Mouse (Mus musculus) liver, embryonic 14.5 days (tissue): Measurements from ENCODE around the gene Klhdc8b. TPM values are rescaled to one million over a fixed set of nuclear protein-coding genes. Genes with fewer than 3 reads are reported as not detected.

Experiments
- ATAC-seq: fragments of 200-750 bp; cut with Nextera tagmentation; 2 replicates; pipeline ENCODE4 v1.8.0; 2017; ENCODE audit warnings: moderate number of reproducible peaks, mild to moderate bottlenecking, moderate library complexity; ENCODE audit not compliant: insufficient read depth
- DNase-seq, 3 experiments: peaks; one replicate each; pipeline ENCODE4 v3.0.0-alpha.2; 2012 to 2013; ENCODE audit warnings: low read depth in 3 of 3, low spot score in 3 of 3
- H3K27ac ChIP-seq: fragments of 300-500 bp; sonication (generic); 2 replicates; pipeline ENCODE4 v1.5.1; 2014; ENCODE audit warnings: moderate library complexity, mild to moderate bottlenecking, control low read depth, inconsistent platforms
- H3K27me3 ChIP-seq: fragments of 300-500 bp; sonication (generic); 2 replicates; pipeline ENCODE4 v1.6.1; 2014; ENCODE audit warnings: mild to moderate bottlenecking, low read length, moderate library complexity; ENCODE audit not compliant: control insufficient read depth, insufficient read depth
- H3K36me3 ChIP-seq: fragments of 300-500 bp; sonication (generic); replicated peaks from 2 replicates; pipeline ENCODE4 v1.6.1; 2014; ENCODE audit warnings: low read depth; ENCODE audit not compliant: control insufficient read depth, insufficient read depth
- H3K4me1 ChIP-seq, 2 experiments: fragments of 200-500 bp in 1 of 2; fragments of 300-500 bp in 1 of 2; sonication (generic) in 1 of 2; replicated peaks; 2 replicates each; pipeline ENCODE4 v1.6.1; 2012 to 2014; ENCODE audit warnings: antibody characterized with exemption in 1 of 2, inconsistent platforms in 1 of 2, low read length in 1 of 2; ENCODE audit not compliant: control insufficient read depth in 2 of 2, insufficient read depth in 2 of 2
- H3K4me2 ChIP-seq: fragments of 300-500 bp; sonication (generic); 2 replicates; pipeline ENCODE4 v1.6.1; 2014; ENCODE audit warnings: low read depth, mild to moderate bottlenecking, control low read depth, moderate library complexity
- H3K4me3 ChIP-seq, 2 experiments: fragments of 200-500 bp in 1 of 2; fragments of 300-500 bp in 1 of 2; sonication (generic) in 1 of 2; 2 replicates each; pipeline ENCODE4 v1.5.1; 2012 to 2014; ENCODE audit warnings: low read depth in 2 of 2, low read length in 2 of 2, mild to moderate bottlenecking in 2 of 2, control low read depth in 1 of 2, inconsistent platforms in 1 of 2, moderate library complexity in 1 of 2; ENCODE audit not compliant: insufficient read depth in 1 of 2
- H3K9ac ChIP-seq: fragments of 300-500 bp; sonication (generic); replicated peaks from 2 replicates; pipeline ENCODE4 v1.6.1; 2014; ENCODE audit warnings: mild to moderate bottlenecking, control low read depth, moderate library complexity
- H3K9me3 ChIP-seq: fragments of 300-500 bp; sonication (generic); 2 replicates; pipeline ENCODE4 v1.6.1; 2016; ENCODE audit warnings: low read length, mixed read lengths; ENCODE audit not compliant: control insufficient read depth
- CTCF ChIP-seq: IDR thresholded peaks from 2 replicates; pipeline ENCODE4 v1.5.1; 2016; ENCODE audit warnings: antibody characterized with exemption, low read depth, control low read depth
- EP300 ChIP-seq: IDR thresholded peaks from 2 replicates; pipeline ENCODE4 v1.6.1; 2016; ENCODE audit warnings: antibody characterized with exemption, low read depth
- WGBS: fragments of 180-500 bp; shearing (Covaris S2); extraction: QIAGEN DNeasy Blood & Tissue Kit; methylation state at CpG from one replicate; pipeline ENCODE4 v1.1.7; 2014; ENCODE audit not compliant: insufficient replicate concordance; 5-methylcytosine and 5-hydroxymethylcytosine counted together
- polyA plus RNA-seq, 2 experiments: library from polyadenylated mRNA; depleted of rRNA in 1 of 2; stranded (reverse) in 1 of 2; unstranded in 1 of 2; fragments of >200 nt; fragmentation: Nextera tagmentation in 1 of 2; extraction: Ambion mirVana in 1 of 2; gene quantifications; 2 replicates each; pipeline versions ENCODE4 v1.2.1 to v1.2.3; 2012 to 2014

Klhdc8b gene
- polyA plus RNA-seq, 2 experiments = 6.9 to 13.1 TPM

DNA sequence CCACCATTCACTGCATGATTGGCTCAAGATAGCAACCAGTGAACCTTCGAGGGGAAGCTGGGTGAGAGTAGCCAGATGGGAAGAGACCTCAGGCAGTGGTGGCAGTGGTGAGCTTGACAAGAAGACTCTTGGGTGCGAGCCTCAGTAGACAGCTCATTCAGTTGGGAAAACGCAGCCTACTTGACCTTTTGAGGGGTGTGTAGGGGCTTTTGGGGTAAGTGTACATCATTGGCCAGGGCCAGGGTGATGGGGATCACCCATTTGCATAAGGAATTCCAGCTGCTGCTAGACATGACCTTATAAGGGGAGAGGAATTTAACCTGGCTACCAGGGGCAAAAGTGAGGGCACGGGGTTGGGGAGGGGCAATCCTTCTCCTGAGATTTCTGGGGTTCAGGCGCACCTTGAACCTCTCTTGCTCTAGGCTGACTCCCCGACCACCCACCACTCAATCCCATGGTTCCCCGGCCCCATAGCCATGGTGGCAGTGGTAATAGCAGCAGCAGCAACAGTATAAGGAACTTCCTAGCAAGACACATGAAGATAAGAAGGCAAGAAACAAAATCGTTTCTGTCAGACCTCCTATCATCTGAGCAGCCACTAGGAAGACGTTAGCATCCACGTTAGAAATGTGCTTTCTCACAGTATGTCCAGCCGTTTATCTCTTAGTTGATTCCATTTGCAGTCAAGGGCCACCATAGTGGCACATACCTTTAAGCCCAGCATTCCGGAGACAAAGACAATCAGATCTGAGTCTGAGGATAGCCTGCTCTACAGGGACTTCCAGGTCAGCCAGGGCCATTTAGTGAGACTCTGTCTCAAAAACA, 5.4 kb downstream of the Klhdc8b start:
- H3K4me1 ChIP-seq = peaks cover 15 to 38% of the 10 kb centered on the region in 2 experiments
- no peak for DNase-seq

DNA sequence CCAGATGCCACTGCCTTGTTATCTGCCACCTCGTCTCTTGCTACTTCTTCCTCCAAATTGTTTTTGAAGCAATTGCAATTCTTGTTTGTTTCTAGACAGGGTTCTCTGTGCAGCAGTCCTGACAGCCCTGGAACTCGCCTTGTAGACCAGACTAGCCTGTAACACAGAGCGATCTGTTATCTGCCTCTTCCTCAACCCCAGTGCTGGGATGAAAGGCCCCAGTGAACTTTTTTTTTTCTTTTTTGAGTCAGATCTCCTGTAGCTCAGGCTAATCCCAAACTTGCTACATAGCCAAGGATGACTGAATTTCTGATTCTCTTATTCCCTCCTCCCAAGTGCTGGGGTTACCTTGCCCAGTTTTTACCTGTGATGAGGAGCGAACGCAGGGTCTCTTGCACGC, 7.0 kb downstream of the Klhdc8b start:
- peaks cover 27 to 47% of the 10 kb centered on the region in 2 experiments for H3K4me1 ChIP-seq

More for the DNA sequence above, 5.4 kb downstream of the Klhdc8b start:
- H3K27me3 ChIP-seq = no peaks in the 10 kb centered on the region
- no peak overlapping the region for H3K9ac ChIP-seq
- no peaks in the 10 kb centered on the region for H3K9me3 ChIP-seq
- no peak overlapping the region for H3K4me3 ChIP-seq
- no peak overlapping the region for H3K27ac ChIP-seq
- no peaks in the 10 kb centered on the region for H3K36me3 ChIP-seq
- TF ChIP-seq EP300 = 0 out of 2 replicates have a peak, but pooled peaks have one; percentile 16
- no peak for TF ChIP-seq CTCF
- 38% methylated on average over 12 of the region's 12 CpGs for WGBS
- no peak for ATAC-seq
- no peak overlapping the region for H3K4me2 ChIP-seq

GRCm38 (mm10) chr9:108453458-108453857, 7.9 kb downstream of the Klhdc8b start:
- Histone ChIP-seq H3K9me3 (no peaks in the 10 kb centered on the region), H3K27me3 (no peaks in the 10 kb centered on the region), H3K4me2 (no peak overlapping the region), H3K4me1 (peaks cover 27 to 47% of the 10 kb centered on the region in 2 experiments), H3K36me3 (no peaks in the 10 kb centered on the region), H3K9ac (no peak overlapping the region), H3K4me3 (no peak overlapping the region), H3K27ac (no peak overlapping the region)
- no peak for DNase-seq
- no peak for ATAC-seq
- TF ChIP-seq EP300 = no peak
- no peak for TF ChIP-seq CTCF
- WGBS = 70% methylated on average over 4 of the region's 4 CpGs

More for the DNA sequence above, 7.0 kb downstream of the Klhdc8b start:
- no peak for ATAC-seq
- no peaks in the 10 kb centered on the region for H3K27me3 ChIP-seq
- H3K4me3 ChIP-seq = no peak overlapping the region
- no peaks in the 10 kb centered on the region for H3K9me3 ChIP-seq
- H3K36me3 ChIP-seq = no peaks in the 10 kb centered on the region
- H3K9ac ChIP-seq = no peak overlapping the region
- H3K4me2 ChIP-seq = no peak overlapping the region
- no peak for DNase-seq
- 56% methylated on average over 6 of the region's 6 CpGs for WGBS
- TF ChIP-seq EP300 = no peak
- no peak overlapping the region for H3K27ac ChIP-seq

DNA sequence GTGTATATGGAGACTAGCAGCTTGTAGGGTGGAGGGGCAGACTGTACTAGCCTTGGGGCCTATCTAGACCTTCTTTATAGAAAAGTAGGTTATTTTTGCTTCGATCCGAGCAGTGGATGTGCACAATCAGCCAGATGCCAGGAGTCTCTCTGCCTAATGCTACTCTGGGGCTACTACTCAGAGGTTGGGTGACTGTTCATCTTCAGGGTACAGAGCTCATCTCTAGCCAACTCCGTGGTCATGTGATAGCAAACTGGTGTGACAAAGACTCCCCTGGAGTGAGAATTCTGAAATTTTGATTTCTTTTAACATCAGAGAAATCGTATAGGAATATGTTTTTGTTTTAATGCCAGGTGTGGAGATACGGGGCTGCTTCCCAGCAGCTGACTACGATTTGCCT, 8.5 kb downstream of the Klhdc8b start:
- no peak overlapping the region for H3K27ac ChIP-seq
- TF ChIP-seq EP300 (no peak), CTCF (no peak)
- peak overlapping the region; percentile 98 for H3K4me2 ChIP-seq
- H3K9me3 ChIP-seq = no peaks in the 10 kb centered on the region
- DNase-seq (no peak), ATAC-seq (peak; percentile 24)
- H3K4me3 ChIP-seq = peak overlapping the region in 1 of 2 experiments; percentile 71; a peak in 2 of 4 replicates
- H3K36me3 ChIP-seq = no peaks in the 10 kb centered on the region
- 46% methylated on average over 6 of the region's 6 CpGs for WGBS
- peaks cover 27 to 45% of the 10 kb centered on the region in 2 experiments for H3K4me1 ChIP-seq
- no peaks in the 10 kb centered on the region for H3K27me3 ChIP-seq
- no peak overlapping the region for H3K9ac ChIP-seq

DNA sequence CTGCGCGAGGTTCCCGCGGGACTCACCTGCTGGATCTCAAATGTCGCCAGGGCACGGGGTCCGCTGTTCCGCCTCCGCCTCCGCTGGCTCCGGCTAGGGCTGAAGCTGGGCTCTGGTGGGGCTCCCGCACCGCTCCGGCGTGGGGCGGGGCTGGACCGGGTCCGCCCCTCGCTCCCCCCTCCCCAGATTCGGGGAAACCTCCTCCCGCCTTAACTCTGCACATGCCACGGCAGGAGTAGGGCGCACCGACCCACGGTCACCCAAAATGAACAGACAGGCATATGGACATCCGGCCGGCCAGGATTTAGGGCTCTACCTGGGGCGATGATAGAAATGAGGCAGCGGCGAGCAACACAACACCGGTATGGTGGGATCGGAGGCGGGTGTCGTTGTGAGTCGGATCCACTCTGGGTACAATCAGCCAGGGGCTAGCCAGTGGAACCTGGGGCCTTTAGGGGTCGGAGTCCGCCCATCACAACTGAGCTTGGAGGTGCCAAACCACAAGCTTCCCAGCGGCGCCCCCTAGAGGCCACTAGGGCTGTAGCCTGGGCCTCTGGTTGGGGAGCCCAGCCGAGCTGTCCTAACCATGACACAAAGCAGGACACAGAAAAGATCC, 9.0 kb downstream of the Klhdc8b start:
- Histone ChIP-seq H3K9me3 (no peaks in the 10 kb centered on the region), H3K36me3 (no peaks in the 10 kb centered on the region), H3K27ac (no peak overlapping the region; the same call in 1 of the 2 replicates), H3K4me2 (peak overlapping the region; percentile 98), H3K9ac (peak overlapping the region; percentile 69), H3K27me3 (no peaks in the 10 kb centered on the region), H3K4me1 (peaks cover 27 to 41% of the 10 kb centered on the region in 2 experiments), H3K4me3 (peak overlapping the region; percentile 66 to 71)
- under 1% methylated on average over 40 of the region's 40 CpGs for WGBS
- DNase-seq (peak; percentile 73 to 78 (median 75)), ATAC-seq (peak; percentile 79)
- TF ChIP-seq CTCF (peak; percentile 98), EP300 (no peak)
